Mouse (Mus musculus): ENCODE results near the gene Abi3bp.

DNA sequence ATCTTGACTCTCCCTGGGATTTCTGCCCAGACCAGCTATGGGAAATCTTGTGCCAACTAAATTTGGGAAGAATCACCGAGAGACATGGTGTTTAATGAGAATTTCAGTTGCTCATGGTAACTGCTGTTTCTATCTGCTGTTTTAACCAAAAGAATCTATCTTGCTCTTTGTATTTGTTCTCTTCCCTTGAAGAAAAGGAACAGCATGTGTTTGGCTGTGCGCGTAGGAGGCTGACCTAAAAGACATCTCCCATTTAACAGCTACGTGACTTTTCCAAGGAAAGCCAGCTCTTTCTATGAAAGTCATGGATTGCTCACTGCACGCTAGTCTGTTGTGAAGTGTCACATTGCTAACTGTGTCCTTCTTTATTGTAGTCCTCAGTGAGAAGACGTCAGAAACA, 117.2 kb downstream of the Abi3bp start:
- no peak for TF ChIP-seq POLR2A (IDR thresholded peaks at IDR 0.05; ENCODE audit: borderline replicate concordance, low read depth, low read length)
- no peak for TF ChIP-seq CTCF (IDR thresholded peaks at IDR 0.05; ENCODE audit: low read depth, low read length)

Measured in bone marrow macrophage, adult 2 months (primary cell).